Mouse (Mus musculus) spleen, postnatal 4 days (tissue): Measurements from ENCODE around the gene Stk11.

Experiments used
- DNase-seq, 2 experiments: peaks; one replicate each; pipeline ENCODE4 v3.0.0; 2022; ENCODE audit warnings: low spot score in 2 of 2

The Stk11 gene

DNA sequence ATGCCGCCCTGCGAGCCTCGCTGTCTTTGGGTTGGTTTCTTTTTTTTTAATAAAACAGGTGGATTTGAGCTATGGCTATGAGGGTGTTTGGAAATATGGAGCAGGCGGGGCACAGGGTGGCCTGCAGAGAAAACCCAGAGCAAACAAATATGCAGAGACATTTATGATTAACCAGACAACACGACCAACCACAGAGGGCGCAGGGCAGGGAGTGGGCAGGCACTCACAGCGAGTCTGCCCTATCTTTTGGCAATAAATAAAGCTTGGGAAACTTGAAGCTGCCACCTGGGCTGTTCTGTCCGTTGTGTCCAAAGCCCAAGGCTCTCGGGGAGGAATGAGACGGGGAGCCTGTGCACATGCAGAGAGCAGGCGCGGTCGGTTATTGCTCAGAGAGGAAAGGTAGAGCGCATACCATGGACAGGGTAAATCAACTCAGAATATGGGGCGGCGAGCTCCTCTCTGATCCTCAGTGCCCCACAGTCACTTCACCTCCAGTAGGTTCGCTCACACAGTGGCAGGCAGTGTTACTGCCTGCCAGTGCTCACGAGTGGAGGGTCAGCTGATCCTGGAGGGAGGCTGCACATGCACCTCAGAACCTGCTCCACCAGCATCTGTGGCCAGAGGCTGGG is 14.9 kb downstream of the Stk11 start:
- no peak for DNase-seq

DNA sequence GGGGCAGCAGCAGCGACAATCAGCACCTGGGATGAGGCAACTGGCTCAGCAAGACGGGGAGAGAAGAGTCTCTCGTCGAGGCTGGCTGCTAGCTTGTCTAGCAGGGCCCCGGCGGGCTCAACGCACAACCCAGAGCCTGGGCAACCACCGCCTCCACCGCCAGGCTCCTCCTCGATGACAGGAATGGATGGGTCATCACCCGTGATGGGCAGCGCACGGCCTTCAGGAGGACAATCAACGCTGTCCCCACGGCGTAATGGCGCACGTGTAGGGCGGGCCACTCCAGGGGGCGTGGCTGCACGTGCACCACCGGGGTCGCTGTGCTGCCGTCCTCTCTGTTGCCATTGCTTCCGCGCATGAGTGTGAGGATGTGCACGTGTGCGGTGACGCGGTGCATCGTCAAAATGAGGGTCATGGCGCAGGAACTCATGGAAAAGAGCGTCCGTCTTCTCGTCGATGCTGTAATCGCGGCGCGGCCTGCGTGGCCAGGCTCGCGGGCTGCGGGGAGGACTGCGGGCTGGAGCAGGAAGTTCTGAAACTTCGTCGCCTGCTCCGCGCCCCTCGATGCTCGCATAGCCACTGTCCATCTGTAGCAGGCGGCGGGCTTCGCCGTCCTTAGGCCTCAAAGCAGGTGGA is 15.8 kb downstream of the Stk11 start:
- DNase-seq: no peak

DNA sequence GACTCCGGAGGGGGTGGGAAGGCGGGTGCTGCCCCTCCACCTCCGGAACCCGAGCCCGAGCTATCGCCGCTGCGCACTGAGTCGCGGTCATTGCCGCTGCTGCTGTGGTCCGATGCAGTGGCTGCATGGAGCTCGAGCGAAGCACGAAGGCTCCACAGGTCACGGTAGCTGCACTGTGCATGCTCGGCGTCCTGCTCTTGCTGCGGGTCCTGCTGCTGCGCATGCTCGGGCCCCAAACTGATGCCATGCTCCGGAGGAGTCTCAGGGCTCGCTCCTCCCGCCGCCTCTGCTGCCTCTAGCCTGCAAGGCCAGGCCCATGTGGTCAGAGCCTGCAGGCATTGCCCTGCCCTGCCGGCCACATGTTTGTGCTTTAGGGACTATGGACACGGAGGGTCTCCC is 16.3 kb downstream of the Stk11 start:
- DNase-seq: no peak

DNA sequence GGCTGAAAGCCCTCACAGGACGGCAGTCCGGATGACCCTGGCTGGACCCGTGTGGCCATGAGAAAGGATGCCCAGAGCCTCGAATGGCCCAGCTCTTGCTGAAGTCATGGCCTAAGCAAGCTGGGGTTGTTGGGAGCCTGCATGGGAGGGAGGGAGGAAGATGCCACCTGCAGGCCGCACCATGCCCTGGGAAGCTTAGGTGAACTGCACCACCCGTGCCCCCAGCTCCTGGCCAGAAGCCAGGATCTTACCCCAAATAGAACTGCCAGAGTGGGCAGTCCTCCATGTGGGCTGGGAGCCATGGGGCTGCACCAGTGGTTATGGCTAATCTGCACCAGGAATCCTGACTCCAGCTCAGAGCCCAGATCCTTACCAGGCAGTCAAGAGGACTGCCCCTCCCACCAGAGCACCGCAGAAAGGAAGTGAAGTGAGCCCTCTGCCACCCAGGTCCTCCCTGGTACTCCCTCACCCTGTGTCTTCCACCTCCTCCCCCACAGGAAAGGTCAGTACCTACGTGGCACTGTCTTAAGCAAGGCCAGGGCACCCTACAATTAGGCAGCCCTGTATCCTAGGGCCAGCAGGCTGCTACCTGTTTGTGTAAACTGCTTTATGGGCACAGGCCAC is 17.7 kb downstream of the Stk11 start:
- DNase-seq: no peak

DNA sequence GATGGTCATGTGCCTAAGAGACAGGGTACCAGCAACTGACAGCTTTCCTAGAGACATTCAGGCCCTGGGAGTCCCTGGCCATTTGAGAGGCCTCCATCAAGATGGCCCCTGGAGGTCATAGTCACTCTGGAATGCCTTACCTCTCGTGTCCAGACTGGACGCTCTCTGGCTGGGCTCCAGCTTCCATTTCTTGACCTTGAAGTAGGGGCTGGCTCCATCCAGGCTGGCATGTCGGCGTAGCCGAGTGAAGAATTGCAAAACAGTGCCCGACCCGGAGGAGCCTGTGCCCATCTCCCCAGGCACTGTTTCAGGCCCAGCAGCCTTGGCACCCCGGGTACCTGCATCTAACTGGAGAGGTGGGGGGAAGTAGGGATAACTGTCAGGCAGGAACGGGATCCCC is 18.8 kb downstream of the Stk11 start:
- no peak for DNase-seq

DNA sequence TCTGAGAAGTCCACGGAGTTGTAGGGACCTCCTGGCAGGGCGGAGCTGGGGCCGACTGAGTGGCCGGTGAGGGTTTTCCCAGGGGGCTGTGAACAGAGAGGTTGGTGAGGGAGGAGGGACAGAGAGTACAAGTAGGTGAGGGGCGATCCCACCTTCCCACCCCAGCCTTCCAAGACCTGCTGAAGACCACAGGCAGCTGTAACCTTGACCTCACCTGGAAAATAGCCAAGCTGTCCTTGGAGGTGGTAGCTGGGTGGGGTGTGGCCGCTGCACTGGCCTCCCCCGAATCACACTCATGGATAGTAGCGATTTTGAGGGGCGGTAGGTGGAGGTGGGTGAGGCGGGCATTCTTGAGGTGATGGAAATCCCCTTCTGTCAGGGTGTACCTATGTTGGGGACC is 19.6 kb downstream of the Stk11 start:
- DNase-seq: no peak

DNA sequence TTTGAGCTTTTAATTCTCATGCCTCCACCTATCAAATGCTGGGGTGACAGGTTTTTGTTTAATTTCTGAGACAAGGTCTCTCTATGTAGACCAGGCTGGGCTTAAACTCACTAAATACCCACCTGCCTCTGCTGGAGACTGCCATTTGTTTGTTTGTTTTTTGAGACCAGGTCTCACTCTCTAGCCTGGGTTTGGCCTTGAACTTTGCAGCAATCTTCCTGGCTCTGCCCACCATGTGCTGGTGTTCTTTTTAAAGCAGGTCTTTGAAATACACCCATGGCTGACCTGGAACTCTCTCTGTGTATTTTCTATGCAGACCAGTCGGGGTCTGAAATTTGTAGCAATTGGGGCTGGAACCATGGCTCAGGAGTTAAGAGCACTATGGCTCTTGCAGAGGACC is 20.0 kb downstream of the Stk11 start:
- no peak for DNase-seq

DNA sequence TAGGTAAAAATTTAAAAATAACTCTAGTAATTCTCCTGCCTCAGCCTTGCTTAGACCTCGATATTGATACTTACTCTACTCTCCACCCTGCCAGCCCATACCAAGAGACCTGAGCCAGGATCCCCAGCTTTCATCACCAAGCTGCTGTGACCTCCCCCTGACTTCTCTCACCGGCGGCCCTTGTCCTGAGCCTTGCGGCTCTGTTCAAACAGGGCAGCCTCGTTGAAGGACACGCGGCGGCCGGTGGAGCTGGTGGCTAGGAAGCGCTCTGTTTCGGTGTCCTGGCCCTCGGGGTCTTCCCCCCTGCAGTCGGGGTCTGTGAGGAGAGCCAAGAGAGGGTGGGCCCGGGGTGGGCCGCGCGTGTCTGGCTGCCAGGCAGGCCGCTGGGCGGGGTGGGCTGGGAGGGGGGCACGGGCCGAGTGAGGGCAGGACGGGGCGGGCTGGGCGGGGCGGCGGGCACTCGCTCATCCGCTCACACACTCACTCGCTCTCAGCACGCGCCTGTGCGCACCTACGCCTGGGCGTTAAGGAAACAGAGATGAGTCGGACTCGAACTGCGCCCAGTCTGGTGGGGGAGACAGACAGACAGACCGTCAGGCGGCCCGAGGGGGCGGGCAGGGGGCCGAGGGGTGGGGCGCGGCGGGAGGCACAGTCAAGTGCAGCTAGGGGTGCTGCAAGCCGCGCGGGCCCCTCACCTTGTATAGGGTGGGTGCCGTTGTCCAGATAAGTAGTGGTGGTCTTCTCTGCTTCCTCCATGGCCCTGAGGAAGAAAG is 20.8 kb downstream of the Stk11 start:
- DNase-seq: no peak

DNA sequence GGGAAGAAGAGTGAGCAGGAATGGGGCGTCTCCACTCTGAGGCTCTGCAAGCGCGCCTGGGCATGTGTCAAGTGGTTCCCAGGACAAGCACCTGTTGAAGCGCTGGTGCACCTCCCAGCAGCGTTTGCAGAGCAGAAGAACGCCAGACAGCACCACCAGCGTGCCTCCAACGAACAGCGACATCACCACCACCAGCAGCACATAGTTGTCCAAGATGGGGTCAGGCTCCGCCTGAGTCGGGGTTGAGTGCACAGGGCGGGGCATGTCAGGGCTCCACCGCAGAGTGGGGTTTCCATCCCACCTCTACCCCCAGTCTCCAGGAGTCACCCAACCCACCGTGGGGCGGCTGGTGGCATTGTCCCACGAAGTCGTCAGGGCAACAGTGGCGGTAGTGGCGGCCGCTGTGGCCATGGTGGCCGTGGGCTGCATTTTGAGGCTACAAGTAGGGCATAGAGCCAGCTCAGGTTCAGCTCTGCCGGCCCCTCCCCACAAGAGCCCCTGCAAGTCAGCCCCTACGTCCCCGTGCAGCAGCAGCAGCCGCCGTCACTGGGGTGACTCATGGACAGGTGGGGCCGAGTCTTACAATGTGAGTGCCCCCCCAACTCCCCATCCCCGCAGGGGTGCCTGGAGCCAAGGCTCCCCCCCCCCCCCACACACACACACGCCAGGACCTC is 21.5 kb downstream of the Stk11 start:
- peak in 1 of 2 experiments; percentile 70 for DNase-seq

DNA sequence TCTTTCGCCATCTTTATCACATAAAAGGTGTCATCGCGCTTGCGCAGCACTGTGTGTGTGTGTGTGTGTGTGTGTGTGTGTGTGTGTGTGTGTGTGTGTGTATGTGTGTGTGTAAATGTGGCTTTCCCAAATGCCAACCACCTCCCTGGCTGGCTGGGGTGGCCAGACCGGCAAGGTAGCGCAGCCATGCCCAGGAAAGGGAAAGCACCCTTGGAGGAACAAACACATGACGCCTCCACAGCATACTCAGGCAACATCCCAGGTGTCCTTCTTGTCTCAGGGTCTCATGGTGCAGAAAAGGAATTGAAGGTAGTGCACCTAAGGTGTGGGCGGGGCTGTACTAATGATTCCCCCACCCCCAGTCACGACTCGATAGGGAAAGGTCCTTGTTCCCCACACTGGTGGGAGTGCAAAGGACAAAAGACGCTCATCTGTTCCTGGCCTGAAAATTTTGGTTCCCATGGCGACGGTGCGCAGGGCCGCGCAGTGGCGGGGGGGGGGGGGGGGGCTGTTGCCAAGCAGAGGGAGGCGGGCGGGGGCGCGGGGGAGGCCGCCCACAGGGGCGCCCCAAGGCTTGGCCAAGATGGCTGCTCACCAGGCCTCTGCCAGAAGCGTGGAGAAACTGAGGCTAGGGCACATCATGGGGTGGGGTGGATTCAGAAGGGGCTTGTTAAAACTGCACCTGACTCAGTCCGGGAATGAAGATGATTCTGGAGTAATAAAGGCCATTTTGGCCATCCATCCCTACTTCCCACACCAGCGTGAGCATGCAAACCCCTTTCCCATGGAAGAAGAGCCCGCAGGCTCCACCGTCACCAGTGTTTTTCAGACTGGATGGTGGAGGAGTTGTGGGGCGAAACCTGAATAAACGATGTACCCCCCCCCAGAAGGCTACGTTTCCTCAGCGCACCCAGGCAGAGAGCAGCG is 22.3 kb downstream of the Stk11 start:
- DNase-seq: no peak

DNA sequence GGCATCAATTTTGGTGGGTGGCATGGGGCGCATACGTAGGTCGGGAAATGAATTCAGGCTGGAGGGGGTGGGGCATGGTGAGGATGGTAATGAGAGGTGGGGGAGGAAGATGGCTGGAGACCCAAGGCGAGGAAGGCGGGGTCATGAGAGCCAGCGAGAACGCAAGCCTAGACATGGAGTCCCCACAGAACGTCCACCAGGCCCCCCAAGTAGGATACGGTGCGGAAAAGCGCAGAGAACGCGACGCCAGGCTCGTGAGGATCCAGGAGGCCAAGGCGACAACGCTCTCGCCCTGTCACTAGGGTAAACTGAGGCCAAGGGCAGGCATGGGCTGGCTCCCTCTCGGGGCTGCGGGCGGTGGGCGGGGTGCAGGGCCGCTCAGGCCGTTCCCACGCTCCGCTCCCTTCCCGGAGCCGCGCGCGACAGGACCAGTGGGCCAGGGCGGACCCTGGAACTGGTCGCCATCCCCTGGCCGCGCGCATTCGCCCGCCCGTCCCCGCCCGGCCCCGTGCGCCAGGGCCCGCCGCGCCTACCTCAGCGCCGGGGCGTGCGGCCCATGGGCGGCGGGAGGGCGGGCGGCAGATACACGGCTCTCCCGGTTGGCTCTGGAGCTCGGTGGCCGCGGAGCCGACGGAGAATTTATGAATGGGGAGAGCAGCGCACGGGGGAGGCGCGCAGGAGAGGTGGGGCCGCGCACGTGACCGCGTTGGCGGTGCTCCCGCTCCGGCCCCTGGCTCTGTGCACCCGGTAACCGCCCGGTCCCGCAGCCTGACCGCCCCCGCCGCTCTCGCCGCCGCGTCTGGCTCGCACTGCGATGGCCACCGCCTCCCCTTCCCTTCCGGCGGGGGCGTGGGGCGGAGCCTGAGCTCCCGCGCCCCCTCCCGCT is 23.2 kb downstream of the Stk11 start, which contains the start of gene Atp5d:
Gene Atp5d, plus strand, starts transcription at position 80 of the 886 bp plus-strand sequence.
- DNase-seq: peak; percentile 53 to 77

DNA sequence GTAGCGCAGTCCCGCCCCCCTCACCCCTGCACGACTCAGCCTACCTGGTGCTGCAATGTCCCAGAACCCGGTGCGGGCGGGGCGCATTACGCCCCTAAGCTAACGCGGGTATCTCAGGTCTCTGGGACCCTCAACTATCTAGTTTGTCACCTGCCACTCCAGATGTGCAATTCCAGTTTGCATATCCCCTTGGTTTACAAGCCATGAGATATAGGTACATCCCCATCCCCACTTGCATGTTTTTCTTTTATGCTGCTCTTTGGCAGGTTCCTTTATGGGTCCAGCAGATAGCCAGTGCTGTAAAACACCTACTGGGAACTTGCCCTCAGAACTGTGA is 23.8 kb downstream of the Stk11 start:
- no peak for DNase-seq

DNA sequence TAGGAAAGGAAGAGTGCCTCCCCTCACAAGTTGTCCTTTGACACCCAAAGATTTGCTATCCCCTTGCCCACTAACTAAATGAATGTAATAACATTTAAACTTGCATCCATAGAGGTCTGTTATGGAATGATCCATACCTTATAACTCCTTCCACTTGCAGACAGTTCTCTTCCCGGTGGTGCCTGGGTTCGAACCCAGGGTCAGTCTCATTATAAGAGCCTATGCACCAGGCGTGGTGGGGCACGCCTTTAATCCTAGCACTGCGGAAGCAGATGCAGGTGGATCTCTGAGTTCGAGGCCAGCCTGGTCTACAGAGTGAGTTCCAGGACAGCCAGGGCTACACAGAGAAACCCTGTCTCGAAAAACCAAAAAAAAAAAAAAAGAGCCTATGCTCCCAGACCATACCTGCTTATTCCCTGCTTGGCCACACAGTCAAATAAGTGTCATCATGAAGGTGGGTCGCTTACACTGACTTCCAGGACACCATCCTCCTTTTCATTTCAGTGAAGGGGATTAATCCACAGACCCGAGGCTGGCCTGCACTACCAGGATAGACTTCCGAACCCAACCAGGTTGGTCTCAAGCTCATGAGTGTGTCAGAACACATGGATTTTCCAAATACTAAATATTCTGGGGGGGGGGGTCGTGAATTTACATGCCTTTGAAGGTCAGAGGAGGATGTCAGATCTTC is 24.5 kb downstream of the Stk11 start:
- DNase-seq: no peak

DNA sequence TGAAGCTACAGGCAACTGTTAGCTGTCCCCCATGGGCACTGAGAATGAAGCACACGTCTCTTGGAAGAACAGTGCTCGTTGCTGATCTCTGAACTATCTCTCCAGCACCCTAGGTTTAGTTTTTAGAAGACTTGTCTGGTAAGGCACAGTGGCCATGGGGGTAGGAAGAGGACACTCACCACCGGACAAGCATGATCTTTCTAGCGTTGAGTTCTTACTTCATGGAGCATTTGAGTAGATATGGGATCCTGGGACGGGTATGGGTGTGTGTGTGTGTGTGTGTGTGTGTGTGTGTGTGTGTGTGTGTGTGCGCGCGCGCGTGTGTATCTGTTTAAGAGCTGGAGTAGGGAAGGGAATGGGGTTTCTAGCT is 25.0 kb downstream of the Stk11 start, which contains the start of gene Cbarp:
Gene Cbarp, minus strand, starts transcription at position 170 of the 370 bp plus-strand sequence.
- DNase-seq: no peak

DNA sequence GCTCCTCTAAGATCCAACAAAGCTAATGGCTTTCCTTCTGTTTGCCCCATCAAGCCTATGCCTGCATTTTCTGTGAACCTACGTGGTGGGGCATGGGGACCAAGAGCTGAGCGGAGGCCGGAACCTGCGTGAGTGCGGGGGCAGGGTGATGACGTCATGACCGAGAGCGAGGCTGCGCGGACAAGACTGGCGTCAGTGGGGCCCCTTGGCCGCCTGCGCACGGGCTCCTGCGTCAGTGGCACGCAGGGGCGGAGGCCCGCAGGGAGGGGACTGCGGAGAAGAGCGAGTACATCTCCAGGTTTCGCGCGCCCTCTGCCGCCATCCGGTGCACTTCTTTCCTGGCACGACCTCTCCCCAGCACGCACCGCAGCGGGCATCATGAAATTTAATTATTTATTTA is 25.6 kb downstream of the Stk11 start:
- DNase-seq: peak; percentile 93 to 96

DNA sequence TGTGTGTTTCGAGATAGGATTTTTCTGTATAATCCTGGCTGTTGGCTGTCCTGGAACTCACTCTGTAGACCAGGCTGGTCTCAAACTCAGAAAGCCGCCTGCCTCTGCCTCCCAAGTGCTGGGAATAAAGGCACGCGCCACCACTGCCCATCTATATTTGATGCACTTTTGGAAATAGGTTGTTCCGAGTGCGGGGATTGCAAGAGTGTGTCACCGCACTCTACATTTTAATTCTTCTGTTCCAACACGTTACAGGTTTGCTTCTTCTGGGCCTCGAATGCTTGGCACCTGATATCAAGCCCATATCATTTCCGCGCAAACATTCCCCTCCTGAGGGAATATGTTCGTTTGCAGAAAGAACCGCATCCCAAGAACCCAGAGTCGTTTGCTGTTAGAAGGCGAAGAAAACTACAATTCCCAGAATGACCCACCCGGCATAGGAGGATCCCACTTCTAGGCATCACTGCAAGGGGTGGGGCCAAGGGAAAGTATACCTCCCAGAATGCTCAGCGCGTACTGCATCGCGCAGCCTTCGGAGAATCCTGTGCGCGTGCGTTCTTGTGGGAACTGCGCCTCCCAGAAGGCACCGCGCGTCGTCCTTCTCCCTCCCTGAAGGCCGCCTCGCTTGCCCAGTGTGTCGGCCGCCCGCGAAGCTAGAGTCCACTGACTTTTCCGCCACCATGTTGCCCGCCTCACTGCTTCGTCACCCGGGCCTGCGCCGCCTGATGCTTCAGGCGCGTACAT is 26.4 kb downstream of the Stk11 start:
- DNase-seq: peak; percentile 93 to 94

DNA sequence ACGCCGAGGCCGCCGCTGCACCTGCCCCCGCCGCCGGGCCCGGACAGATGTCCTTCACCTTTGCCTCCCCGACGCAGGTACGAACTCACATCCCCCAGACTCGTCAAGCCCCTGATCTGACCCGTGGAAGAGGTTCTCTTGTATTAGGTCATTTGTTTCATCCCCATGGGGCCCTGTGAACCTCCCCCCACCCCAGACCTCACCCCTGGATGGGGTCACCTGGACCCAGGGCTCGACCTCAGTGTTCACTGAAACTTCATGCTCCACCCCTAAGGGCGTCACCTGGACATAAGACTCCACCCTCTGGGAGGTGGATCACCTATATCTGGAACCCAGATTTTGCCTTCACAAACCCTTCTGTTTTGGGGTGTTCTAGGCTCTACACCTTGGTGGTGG is 26.9 kb downstream of the Stk11 start:
- DNase-seq: no peak

DNA sequence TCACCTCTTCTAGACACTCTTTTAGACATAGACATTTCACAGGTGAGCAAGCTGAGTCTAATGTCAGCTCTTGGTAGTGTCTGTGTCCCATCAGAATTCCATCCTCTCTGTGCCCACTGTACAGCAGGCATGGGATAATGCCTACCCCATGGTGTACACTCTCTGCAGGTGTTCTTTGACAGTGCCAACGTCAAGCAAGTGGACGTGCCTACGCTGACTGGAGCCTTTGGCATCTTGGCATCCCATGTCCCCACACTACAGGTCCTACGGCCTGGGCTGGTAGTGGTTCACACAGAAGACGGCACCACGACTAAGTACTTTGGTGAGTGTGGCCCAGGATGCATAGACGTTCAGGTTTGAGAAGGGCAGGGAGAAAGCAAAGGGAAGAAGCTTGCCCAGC is 28.1 kb downstream of the Stk11 start:
- DNase-seq: no peak

DNA sequence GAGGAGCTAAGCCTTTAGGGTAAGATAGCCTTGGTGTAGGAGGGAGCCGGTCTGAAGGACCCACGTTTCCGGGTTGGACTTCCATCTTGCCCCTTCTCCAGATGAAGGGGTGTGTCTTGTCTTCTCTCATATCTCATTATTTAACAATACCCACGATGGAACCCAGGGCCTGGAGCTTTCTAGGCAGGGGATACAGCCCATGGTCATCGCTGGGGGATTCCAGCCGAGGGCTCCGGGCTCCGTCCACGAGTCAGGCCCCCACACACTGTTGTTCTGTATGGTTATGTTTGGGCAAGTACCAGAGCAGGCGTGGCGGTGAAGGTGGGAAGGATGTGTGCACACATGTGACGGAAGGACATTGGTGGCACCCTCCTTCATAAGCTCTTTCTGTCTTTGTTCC is 28.6 kb downstream of the Stk11 start:
- no peak for DNase-seq
